Mouse (Mus musculus): ENCODE data around the gene Slc16a5.
"Not testable (repeated sequence)": the region's sequence is repeated elsewhere in the genome, so short reads cannot be mapped to it uniquely, and the experiment has no call there.

The Slc16a5 gene

GRCm38 (mm10) chr11:115483278-115483677 is 21.0 kb downstream of the Slc16a5 start:
- no peak for DNase-seq

DNA sequence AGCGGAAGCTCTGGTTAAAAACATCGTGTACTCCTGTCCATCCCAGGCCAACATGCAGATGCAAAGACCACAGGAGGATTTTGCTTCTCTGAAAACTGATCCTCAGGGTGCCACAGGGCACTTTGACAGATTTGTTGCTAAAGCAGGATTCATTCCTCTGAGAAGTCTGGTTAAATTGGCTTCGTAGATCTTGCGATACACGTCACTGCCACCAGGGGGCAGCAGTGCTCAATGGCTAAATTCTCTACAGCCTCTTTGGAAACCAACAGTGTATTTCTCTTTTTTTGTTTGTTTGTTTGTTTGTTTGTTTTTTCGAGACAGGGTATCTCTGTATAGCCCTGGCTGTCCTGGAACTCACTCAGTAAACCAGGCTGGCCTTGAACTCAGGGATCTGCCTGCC is 21.5 kb downstream of the Slc16a5 start:
- DNase-seq: peak; percentile 69 to 76

GRCm38 (mm10) chr11:115485155-115485554 is 22.9 kb downstream of the Slc16a5 start:
- DNase-seq: no peak

DNA sequence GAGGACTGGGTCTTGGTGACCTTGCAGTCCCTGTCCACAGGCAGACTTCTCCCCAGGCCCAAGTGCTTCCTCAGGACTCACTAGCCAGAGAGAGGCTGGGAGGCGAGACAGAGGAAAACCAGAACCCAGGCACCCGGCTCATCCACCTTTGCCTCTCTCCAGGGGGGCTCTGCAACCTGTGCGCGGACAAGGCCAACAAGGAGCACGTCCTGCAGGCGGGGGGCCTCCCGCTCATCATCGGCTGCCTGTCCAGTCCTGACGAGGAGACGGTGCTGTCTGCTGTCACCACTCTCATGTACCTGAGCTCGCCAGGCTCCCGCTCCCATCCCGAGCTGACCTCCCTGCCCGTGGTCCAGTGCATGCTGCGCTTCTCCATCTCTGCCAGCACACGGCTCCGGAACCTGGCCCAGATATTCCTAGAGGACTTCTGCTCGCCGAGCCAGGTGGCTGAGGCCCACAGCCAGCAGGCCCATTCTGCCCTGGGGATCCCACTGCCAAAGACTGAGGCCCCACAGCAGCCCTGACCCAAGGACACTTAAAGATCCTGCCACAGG is 26.4 kb downstream of the Slc16a5 start:
- no peak for DNase-seq

GRCm38 (mm10) chr11:115490441-115491355 is 28.4 kb downstream of the Slc16a5 start:
- no peak for DNase-seq

DNA sequence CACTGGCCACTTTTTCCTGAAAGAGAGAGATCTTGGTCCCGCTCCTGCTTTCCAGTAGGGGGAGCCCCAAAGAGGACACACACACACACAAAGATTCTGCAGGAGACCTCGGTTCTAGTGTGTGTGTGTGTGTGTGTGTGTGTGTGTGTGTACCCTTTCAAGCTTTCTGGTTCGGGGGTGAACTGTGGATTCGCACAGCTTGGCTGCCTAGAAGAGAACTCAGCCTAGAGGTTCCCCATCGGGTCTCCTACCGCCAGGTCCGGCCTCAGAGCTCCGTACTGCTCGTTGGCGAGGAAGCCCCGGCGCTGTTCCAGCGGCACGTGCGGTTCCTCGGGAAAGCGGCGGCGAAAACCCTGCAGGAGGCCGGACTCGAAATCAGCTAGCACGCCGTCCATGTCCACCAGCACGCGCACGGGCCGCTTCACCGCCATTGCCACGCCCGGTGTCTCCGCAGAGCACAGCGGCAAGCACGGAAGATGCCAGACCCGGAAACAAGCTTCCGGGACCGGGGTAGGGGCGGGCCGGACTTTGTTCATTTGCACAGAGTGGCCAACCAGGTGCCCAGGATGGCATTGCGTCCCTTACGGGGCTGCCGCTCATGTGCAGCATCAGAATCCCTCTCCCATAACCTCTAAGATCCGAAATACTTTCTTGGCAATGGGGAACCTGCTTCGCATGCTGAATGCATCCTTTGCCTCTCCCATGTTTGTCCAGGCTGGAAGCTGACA is 29.2 kb downstream of the Slc16a5 start, which contains the start of gene Nt5c:
Nt5c (minus strand) TSS at position 507 of the 728 bp plus-strand sequence.
- DNase-seq: peak; percentile 84 to 93

DNA sequence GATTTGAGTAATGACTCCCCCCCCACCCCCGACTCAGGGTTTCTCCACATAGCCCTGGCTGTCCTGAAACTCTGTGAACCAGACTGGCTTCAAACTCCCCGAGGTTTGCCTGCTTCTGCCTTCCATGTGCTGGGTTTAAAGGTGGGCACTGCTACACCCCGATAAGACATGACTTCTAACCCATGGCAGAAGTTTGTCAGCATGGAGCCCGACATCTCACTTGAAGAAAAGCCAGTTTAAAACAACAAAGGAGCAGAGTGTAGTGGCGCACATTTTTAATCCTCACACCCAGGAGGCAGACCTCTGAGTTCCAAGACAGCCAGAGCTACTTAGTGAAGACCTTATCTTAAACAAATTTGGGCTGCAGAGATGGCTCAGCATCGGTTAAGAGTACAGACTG is 30.1 kb downstream of the Slc16a5 start:
- no peak for DNase-seq

- not testable (repeated sequence) for DNase-seq
Measured at GRCm38 (mm10) chr11:115496559-115496958, 34.3 kb downstream of the Slc16a5 start.

- no peak for DNase-seq
Measured at GRCm38 (mm10) chr11:115502636-115503035, 40.4 kb downstream of the Slc16a5 start.

GRCm38 (mm10) chr11:115506586-115506985 is 44.3 kb downstream of the Slc16a5 start:
- DNase-seq: no peak

DNA sequence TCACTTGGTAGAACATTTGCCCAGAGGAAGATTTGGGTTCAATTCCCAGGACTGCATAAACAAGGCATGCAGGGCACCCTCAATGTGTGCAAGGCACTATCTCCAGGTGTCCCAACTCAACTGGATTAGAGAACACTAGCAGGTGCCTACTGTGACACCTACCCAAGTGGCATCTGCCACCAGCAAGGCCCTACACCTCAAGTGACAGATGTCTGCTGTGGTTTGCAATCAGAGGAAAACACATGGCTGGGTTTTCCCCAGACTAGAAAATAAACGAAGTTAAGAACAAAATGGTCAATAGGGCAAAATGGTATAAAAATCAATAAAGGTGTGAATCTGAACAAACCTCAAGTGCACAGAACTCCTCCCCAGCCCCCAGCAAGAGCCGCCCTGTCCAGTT is 45.8 kb downstream of the Slc16a5 start:
- DNase-seq: no peak

GRCm38 (mm10) chr11:115509773-115510506 is 47.7 kb downstream of the Slc16a5 start:
- DNase-seq: no peak

DNA sequence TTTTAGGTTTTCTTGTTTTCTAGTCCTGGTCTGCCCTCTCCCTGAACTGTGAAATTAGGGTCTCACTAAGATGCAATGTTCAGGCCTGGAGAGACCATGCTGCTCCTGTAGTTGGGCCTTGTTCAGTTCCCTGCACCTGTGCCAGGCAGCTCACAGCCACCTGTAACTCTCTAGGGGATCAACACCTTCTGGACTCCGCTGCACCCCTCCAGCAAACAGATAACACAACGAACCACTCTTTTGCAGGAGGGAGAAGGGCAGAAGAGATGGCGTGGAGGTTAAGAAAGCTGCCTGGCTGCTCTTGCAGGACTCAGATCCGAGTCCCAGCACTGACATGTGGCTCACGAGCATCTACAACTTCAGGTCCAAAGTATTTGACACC is 48.2 kb downstream of the Slc16a5 start:
- no peak for DNase-seq

DNA sequence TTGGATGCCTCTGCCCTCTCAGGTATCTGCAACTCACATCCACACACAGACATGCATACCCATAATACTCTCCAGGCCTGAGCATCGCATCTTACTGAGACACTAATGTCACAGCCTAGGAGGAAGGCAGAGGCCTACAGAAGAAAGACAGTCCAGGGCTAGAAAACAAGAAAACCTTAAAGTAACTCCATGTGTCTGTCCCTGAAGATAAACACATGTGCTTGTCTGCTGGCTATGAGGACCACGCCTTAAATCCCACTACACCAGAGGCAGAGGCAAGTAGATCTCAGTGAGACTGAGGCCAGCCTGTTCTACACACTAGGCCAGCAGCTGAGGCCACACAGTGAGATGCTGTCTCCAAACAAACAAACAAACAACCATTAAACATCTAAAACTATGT is 48.8 kb downstream of the Slc16a5 start:
- no peak for DNase-seq

GRCm38 (mm10) chr11:115512004-115512403 is 49.7 kb downstream of the Slc16a5 start:
- DNase-seq: no peak

- peak in 1 of 2 experiments; percentile 42 for DNase-seq
Measured at GRCm38 (mm10) chr11:115512407-115513183, 50.3 kb downstream of the Slc16a5 start.

GRCm38 (mm10) chr11:115513271-115514237 is 51.3 kb downstream of the Slc16a5 start:
- peak; percentile 47 to 67 for DNase-seq

DNA sequence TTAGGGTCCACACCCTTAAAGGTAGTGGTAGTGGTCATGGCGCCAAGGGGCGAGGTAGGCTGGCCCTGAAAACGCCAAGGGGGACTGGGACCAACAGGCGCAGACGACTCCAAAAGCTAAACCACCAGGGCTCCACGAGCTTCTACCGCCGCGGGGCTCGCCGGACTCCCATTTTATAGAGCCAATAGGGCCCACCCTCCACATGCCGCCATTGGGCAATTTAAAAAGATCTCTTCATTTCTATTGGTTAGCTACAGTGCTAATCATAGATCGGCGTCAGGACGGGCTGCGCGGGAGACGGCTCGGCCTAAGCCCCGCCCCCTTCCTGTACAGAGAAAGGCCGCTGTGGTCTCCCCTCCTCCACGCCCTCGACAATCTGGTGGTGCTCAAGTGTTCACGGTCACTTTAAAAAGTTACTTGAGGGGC is 52.0 kb downstream of the Slc16a5 start, which contains the start of gene Jpt1:
Jpt1 (minus strand) TSS at position 150 of the 426 bp plus-strand sequence.
- peak; percentile 97 to 98 for DNase-seq

GRCm38 (mm10) chr11:115515021-115515420 is 52.7 kb downstream of the Slc16a5 start:
- DNase-seq: no peak

- DNase-seq: no peak
Measured at GRCm38 (mm10) chr11:115516942-115517341, 54.7 kb downstream of the Slc16a5 start.
